ENCODE assay signal across 7 mouse cellular contexts in the genomic region with DNA sequence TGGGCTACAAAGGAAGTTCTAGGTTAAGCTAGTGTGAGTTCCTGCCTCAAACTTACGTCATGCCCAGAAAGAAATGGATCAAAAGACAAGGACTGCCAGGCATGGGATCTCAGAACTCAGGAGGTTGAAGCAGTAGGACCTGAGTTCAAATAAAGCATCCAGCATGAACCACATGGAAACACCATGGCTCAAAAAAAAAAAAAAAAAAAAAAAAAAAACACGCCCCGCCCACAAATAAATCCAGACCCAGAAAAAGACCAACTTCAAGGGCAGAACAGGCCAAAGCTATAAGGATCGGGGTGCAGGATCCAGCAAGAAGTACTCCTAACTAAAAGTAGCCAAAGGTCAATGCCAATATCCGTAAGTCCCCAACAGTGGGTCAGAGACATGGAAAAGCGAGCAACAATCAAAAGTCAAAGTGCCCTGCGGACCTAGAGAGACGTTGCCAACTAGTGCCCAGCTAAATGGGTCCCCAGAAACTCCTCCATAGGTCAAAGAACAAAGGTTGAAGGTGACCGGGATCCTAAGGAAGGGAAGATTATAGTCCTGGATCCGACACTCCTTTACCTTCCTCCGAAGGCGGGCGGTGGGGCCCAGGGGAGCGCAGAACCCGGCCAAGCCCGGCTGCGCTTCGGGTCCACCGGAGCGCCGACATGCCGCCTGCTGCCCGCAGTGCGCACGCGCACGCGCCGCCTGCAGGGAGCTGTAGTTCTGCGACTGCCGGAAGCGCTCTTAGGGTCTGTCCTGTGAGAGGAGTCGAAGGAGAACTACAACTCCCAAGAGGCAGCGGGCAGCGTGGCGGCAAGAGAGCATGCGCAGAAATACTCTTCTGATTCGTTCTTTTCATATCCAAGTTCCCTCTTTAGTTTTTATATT. TPM values are rescaled to one million over a fixed set of nuclear protein-coding genes. Genes with fewer than 3 reads are reported as not detected.
DNase-seq lines count a peak whose midpoint lies in the region; ATAC-seq lines count a peak whose summit lies in the region.

A gene (minus strand): TSS at position 684 of the 876 bp plus-strand sequence.

- peaks cover 6% of the 10 kb centered on the region for H3K4me1 ChIP-seq in embryonic facial prominence, embryonic 12.5 days
- H3K4me1 ChIP-seq in limb, embryonic 11.5 days (ENCODE audit: control insufficient read depth, insufficient read depth, low read length), result peaks cover 3% of the 10 kb centered on the region; the same call in 1 of the 2 replicates
- H3K4me1 ChIP-seq in midbrain, embryonic 14.5 days (ENCODE audit: control insufficient read depth, insufficient read depth, low read length), result peaks cover 10% of the 10 kb centered on the region; the same call in 1 of the 2 replicates

- 3% methylated on average over 38 of the region's 38 CpGs for WGBS in embryonic facial prominence, embryonic 12.5 days
- WGBS in limb, embryonic 11.5 days, result 3% methylated on average over 38 of the region's 38 CpGs
- WGBS in midbrain, embryonic 14.5 days, result 2% methylated on average over 38 of the region's 38 CpGs

- peak within 1 kb of the TSS; percentile 53 for H3K9ac ChIP-seq in embryonic facial prominence, embryonic 12.5 days
- peak within 1 kb of the TSS; percentile 8 for H3K9ac ChIP-seq in limb, embryonic 11.5 days (ENCODE audit: low read length)
- peak within 1 kb of the TSS; percentile 56 for H3K9ac ChIP-seq in midbrain, embryonic 14.5 days (replicated peaks; ENCODE audit: low read length)

- no peaks in the 10 kb centered on the region for H3K27me3 ChIP-seq in embryonic facial prominence, embryonic 12.5 days
- no peaks in the 10 kb centered on the region for H3K27me3 ChIP-seq in limb, embryonic 11.5 days (ENCODE audit: control insufficient read depth, insufficient read depth, low read length)
- no peaks in the 10 kb centered on the region for H3K27me3 ChIP-seq in midbrain, embryonic 14.5 days (ENCODE audit: control insufficient read depth, insufficient read depth, low read length)

- peak within 1 kb of the TSS; percentile 58 for H3K4me3 ChIP-seq in embryonic facial prominence, embryonic 12.5 days
- H3K4me3 ChIP-seq in limb, embryonic 11.5 days (ENCODE audit: low read depth, low read length), result peak within 1 kb of the TSS; percentile 61
- H3K4me3 ChIP-seq in midbrain, embryonic 14.5 days (replicated peaks; ENCODE audit: low read depth, low read length), result peak within 1 kb of the TSS; percentile 65

- ATAC-seq in embryonic facial prominence, embryonic 12.5 days (ENCODE audit: insufficient number of reproducible peaks, insufficient read depth, low FRiP score, low TSS enrichment), result peak; percentile 92
- ATAC-seq in limb, embryonic 11.5 days (ENCODE audit: insufficient number of reproducible peaks, low FRiP score, low TSS enrichment, low read depth), result peak; percentile 92
- peak; percentile 95 for ATAC-seq in midbrain, embryonic 14.5 days (ENCODE audit: low FRiP score, low TSS enrichment)

- peaks cover 3% of the 10 kb centered on the region; the same call in 1 of the 2 replicates for H3K9me3 ChIP-seq in embryonic facial prominence, embryonic 12.5 days
- no peaks in the 10 kb centered on the region for H3K9me3 ChIP-seq in limb, embryonic 11.5 days (ENCODE audit: control insufficient read depth, low read length)
- H3K9me3 ChIP-seq in midbrain, embryonic 14.5 days (ENCODE audit: control insufficient read depth, low read length), result no peaks in the 10 kb centered on the region

- H3K27ac ChIP-seq in embryonic facial prominence, embryonic 12.5 days, result no peak within 1 kb of the TSS
- H3K27ac ChIP-seq in limb, embryonic 11.5 days (replicated peaks; ENCODE audit: low read depth, low read length), result no peak within 1 kb of the TSS
- no peak within 1 kb of the TSS; the same call in 1 of the 2 replicates for H3K27ac ChIP-seq in midbrain, embryonic 14.5 days (replicated peaks; ENCODE audit: low read depth, low read length)

- H3K36me3 ChIP-seq in embryonic facial prominence, embryonic 12.5 days, result peaks cover 34% of the 10 kb centered on the region
- peaks cover 6% of the 10 kb centered on the region for H3K36me3 ChIP-seq in limb, embryonic 11.5 days (ENCODE audit: control insufficient read depth, insufficient read depth, low read length)
- H3K36me3 ChIP-seq in midbrain, embryonic 14.5 days (ENCODE audit: control insufficient read depth, insufficient read depth, low read length), result peaks cover 29% of the 10 kb centered on the region

- DNase-seq in adrenal gland, postnatal 25 days, result peak; percentile 92
- DNase-seq in heart, adult 11 months, result peak; percentile 100
- peak; percentile 94 for DNase-seq in kidney, adult 18-20 months
- peak; percentile 95 for DNase-seq in limb, embryonic 11.5 days (ENCODE audit: low spot score)
- DNase-seq in midbrain, embryonic 14.5 days, result peak; percentile 99
- DNase-seq in spleen, adult 18-20 months, result peak; percentile 90 to 93

- H3K4me2 ChIP-seq in embryonic facial prominence, embryonic 12.5 days (replicated peaks), result peak within 1 kb of the TSS; percentile 58
- H3K4me2 ChIP-seq in limb, embryonic 11.5 days (ENCODE audit: low read depth, severe bottlenecking), result peak within 1 kb of the TSS; percentile 57
- peak within 1 kb of the TSS; percentile 59 for H3K4me2 ChIP-seq in midbrain, embryonic 14.5 days (ENCODE audit: low read length)

RNA-seq across cellular contexts. Expression of the gene that starts here (rescaled TPM):
- 70.4 and 74.1 TPM in 2 replicates for total RNA-seq in adrenal gland, postnatal 25 days (2021)
- polyA plus RNA-seq in embryonic facial prominence, embryonic 12.5 days (2016; fragmentation: Nextera tagmentation; extraction: Ambion mirVana), result 49.6 and 54.0 TPM in 2 replicates
- 32.2 and 36.1 TPM in 2 replicates for polyA plus RNA-seq in limb, embryonic 11.5 days (2014; fragmentation: Nextera tagmentation; extraction: Ambion mirVana)
- polyA plus RNA-seq in midbrain, embryonic 14.5 days (2014; fragmentation: Nextera tagmentation; extraction: Ambion mirVana), result 35.9 and 39.8 TPM in 2 replicates
